Mouse (Mus musculus): ENCODE measurements around the gene Pigv. TPM values are rescaled to one million over a fixed set of nuclear protein-coding genes. Genes with fewer than 3 reads are reported as not detected.
A peak's percentile ranks its signal among the peaks of the same experiment; 100 is the strongest.

The Pigv gene
- 10 to 100 TPM in 1 of 2 experiments, 1 to 10 TPM in 1; 9.7 to 12.2 TPM for total RNA-seq (2021)
- long read RNA-seq, experiment 1, transcript Pigv-201 (4 exons, 3,979 nt): major isoform, 22 of 35 reads
- long read RNA-seq, experiment 1, partial matches to known transcripts: 1 of 35 reads
- long read RNA-seq, experiment 1, other reads (novel, unspliced or antisense): 9 of 35 reads
- long read RNA-seq, experiment 2, transcript Pigv-201 (4 exons, 3,979 nt): major isoform, 11 of 21 reads
- long read RNA-seq, experiment 2, partial matches to known transcripts: 1 of 21 reads
- long read RNA-seq, experiment 2, other reads (novel, unspliced or antisense): 8 of 21 reads

DNA sequence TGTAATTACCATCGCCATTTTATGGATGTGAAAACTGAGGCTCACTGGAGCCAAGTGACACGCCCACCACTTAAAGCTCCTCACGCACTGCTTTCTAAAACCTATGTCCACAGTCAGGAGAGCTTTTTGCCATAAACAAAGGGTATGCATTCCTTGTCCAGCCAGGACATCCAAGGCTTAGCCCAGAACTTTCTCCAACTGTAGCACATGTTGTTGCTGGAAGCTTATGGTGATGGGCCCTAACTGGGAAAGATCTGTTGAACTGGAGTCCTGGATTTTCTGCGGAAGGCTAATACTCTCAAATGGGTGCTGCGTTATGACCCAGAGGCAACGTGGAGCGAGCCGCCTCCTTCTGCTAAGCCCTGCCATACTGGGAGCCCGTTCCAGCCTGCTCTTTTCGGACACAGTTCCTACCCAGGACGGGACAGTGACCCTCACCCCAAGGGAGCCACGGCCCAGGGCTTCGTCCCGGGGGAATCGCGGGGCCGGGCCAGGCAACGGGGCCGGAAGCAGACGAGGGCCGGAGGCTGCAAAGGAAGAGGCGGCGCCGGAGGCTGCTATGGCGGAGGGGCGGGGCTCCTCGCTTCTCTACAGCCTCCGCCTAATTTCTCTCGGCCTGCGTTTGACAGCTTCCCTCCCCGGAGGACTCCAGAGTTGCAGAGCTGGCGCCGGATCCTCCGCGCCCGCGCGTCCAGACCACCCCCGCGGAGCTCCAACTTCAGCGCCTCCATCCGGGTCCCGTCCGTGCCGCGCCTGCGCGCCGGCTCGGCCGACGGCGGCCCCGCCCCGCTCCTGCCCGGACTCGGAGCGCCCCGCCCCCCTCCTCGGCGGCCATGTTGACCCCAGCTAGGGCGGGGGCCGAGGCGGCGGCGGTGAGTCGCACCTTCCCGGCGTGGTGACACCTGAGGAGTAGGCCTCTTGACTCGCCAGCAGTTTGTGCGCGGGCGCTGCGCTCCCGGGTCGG lies at the start of gene Pigv:
Gene Pigv (minus strand): TSS at position 767 of the 964 bp plus-strand sequence.
- peak; percentile 90 for DNase-seq (ENCODE audit: low spot score)

DNA sequence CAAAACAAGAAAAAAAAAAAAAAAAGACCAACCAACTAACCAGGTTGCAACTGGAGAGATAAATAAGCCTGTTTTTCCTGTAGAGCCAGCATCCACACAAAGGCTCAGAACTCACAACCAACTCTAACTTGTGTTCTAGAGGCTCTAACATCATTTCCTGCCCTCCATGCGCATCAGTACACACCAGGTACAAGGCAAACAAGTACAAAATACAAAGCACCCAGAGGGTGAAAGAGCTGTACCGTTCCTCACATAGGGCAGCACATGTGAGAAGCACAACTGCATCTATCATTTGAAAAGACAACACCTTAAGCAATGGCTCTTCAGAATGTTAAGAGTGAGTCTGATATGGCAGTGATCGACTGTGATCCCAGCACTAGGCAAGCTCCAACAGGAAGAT lies 47.3 kb upstream of the Pigv start:
- no peak for DNase-seq (ENCODE audit: low spot score)

DNA sequence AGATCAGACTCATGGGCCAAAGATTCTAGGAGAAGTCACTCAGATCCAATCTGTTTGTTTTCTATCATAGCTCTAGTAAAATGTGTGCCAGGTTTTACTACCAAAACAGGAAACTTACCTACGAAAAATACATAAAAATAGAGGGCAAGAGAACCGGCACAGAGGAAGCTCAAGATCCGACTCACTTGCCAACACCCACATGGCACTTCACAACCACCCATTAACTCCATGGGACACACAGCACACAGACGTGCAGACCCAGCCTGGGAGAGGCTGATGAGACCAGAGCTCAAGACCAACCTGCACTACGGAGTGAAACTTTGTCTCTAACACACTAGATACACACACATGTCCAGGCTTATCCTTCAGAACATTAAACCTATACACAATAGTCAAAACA lies 40.3 kb upstream of the Pigv start:
- DNase-seq (ENCODE audit: low spot score): no peak

DNA sequence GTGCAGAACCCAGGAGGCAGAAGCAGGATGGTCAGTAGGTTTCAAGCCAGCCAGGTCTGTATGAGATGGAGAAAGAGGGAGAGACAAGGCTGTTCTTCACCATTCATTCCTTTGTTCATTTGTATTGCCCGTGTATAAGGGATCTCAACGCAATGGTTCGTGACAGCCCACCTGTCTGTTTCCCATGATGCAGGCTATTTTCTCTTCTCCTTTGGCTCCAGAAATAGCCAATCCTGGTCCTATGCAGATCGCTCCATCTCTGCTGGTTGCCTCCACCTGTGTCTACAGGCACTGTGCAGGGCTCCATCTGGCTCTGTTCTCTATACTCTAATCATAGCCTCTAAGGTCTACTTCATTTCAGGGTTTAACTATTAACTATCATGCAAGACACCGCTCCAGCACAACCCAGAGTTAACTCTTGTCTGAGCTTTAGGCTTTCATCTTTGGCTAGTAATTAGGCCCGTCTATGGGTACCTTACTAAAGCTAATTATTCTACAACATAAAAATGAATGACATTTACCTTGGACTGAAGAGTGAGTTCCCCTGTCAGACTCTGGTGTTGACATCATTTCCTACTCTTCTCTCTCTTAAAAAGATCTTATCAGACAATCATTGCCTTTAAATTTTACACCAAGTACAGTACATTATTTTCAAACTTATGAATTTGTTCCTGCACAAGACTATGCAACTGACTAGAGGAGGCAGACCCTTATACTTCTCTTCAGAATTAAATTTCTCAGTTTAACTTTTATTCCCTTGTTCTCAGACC lies 39.0 kb upstream of the Pigv start:
- DNase-seq (ENCODE audit: low spot score): no peak

DNA sequence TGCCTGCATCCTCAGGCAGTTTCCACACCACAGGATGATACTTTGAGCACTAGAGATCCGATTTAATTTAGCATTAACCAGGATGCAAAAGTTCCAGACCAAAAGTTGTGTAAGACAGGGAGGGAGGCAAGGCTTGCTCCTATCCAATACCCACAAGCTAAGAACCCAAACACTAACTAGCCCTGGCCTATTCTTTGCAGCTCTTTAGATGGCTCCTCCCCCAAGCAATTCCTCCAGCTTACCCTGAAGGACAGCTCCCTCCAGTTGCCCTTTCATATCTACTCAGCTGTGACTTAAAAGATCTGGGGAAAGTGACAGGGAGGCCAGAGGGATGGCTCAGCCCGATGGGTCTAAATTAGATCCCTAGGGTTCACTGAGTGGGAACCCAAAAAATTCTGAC lies 36.9 kb upstream of the Pigv start:
- DNase-seq (ENCODE audit: low spot score): no peak

DNA sequence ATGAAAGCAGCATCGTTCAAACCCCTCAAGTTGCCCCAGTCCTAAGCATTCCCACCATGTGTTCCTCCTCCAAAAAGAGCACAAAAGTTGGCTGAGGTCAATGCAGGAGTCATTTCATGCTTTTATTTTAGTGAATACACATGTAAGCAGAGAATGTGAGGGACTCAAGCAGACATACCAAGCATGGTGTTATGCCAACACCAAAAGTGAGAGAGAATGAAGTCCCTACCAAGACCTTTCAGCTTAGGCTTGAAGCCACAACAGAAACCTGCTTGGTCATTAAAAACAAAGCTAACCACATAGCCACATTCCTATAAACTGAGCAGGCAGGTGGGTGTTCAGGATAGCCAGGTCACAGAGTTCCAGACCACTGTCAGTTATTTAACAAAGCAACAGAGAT lies 35.0 kb upstream of the Pigv start:
- no peak for DNase-seq (ENCODE audit: low spot score)

DNA sequence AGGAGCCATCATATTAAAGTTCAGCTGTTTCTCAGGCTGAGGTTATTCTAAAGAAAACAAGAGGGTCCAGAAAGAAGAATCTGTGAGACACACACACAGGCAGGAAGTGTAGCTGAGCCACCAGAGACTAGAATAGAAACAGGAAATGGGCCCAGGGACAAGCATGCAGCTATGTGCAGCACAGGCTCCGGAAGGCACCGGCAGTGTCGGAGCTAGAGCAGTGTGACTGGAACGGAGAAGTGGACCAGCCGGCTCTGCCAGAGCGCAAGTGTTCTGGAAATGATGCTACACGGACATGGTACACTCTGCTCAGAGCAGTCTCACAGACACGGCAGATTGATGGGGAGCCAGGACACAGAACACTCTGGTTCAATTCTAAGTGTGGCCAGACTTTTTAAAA lies 34.5 kb upstream of the Pigv start:
- DNase-seq (ENCODE audit: low spot score): peak; percentile 76

DNA sequence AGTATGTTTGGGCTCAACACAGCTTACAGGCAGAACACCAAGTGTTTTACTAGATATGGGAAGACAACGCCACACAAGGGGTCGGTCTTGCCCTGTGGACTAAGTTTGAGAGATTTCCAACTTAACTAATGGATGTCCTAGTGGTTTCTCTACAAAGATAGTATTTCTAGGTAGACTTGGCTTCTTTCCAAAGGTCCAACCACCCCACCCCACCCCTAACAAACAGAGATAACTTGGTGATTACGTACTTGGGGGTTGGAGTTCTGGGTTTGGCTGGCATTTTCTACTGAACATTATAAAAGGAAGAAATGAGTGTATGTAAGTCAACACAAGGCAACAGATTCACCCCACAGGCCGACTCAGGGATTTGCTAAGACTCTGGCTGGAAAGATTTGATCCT lies 32.6 kb upstream of the Pigv start:
- DNase-seq (ENCODE audit: low spot score): no peak

DNA sequence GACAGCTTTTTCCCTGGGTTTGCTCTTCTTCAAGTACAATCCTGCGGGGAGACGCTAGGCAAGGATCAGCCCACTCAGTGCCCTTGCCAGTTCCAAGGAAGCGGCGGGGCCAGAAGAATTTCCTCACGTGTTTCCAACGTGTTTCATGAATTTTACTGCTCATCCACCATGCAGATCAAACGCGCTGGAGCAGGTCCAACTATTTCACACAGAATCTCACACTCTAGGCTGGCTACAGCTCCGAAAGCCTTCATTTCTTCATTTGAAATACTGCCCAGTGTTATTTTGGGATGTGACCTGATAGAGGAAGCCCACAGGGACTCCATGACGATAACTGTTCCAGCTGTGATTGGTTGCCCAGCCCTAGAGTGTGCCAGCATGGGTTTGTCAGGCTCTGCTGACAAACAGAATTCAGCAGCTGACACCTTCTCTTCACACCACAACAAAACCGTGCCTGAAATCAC lies 28.5 kb upstream of the Pigv start:
- peak; percentile 80 for DNase-seq (ENCODE audit: low spot score)

DNA sequence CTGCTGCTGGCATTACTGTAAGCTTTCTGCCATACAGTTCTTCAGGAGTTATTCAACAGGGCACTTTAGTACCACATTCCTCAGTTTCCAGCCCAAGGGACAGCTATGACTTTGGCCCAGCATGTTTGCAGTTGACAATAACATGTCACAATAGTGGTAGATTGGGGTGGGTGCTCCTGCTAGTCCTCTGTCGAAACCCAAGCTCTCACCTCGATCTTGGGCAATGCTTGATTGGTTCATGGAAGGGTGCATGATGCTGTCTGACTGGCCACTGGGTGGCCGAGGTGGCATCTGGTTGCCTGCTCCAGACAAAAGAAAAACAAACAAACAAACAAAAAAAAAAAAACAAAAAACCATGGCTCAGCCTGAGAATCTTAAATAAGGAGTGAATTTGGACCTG lies 22.9 kb upstream of the Pigv start:
- DNase-seq (ENCODE audit: low spot score): no peak

DNA sequence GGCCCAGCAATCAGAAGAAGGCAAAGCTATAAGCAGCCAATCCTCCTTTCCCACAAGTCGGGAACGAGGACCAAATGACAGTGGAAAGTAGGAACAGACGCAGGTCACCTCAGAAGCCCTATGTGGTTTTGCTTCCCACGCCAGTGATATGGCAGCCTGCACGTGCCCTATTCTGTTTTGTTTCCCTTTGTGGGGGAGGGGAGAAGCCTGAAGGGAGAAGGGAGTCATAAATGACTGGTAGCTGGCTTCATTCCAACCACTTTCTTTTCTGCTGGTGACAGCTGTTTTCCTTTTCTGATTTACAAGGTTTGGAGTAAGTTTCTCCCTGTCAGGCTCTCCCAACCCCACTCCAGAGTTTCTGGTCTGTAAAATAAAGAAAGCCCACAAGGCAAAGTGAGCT lies 17.8 kb upstream of the Pigv start:
- DNase-seq (ENCODE audit: low spot score): no peak

DNA sequence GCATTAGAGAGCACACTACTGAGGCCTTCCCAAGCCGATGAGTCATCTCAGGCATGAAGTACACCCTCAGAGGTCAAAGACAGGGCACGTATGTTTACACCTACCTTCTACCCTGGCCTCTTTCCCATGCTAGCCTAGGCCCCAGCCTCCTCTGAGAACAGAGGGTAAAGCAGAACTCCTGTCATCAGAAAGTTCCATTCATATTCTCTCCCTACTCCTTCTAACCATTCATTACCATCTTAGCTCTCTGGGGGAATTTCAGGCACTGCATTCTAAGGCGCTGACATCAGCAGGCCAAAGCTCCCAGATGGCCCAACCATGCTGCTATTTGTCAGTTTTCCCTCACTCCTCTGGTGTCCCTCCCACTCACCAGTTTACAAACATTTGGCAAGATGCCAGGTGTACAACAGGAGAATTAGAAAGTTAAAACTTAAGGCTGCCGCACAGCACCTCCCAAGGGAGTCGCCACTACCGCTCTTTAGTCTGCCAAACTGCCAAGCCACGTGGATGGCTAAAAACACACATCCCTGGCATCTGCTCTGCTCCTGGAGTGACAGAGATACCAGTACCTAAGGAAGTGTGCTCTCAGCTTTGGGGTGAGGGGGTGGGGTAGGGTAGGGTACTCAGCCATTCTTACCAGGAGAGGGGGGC lies 16.1 kb upstream of the Pigv start:
- peak; percentile 75 for DNase-seq (ENCODE audit: low spot score)

DNA sequence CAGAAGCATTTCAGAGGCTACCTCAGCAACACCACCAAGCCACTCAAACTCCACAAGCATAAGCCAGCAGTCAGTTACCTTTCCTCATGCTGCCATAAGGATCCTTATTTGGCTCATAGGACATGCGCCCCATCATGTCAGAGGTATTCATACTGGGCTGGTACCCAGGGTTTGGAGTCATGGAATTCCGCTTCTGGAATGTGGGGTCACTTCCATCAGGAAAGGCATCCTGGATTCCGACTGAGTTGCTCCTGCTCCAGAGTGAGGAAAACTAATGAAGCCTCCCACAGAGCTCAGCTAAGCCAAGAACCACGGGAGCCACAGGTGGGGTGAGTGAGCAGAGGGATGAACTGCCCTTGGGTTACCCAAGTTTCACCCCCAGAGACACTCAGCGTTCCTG lies 14.7 kb upstream of the Pigv start:
- no peak for DNase-seq (ENCODE audit: low spot score)

DNA sequence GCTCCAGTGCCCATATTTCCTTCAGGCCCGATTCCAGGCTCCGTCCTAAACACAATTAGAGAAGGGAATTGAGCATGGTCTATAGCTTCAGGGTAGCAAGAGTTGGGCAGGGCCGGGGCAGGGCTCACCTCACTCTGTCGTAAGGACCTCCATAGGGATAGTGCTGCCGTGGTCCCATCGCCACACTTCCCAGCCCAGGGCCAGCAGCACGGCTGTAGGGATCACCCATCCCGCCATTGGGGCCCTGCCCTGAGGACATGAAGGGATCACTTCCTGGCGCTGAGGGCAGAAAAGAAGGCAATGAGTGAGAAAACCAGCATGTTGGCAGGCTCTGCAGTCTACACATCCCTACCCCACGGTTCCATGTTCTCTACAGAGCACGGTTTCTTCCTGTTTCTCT lies 14.1 kb upstream of the Pigv start:
- no peak for DNase-seq (ENCODE audit: low spot score)

DNA sequence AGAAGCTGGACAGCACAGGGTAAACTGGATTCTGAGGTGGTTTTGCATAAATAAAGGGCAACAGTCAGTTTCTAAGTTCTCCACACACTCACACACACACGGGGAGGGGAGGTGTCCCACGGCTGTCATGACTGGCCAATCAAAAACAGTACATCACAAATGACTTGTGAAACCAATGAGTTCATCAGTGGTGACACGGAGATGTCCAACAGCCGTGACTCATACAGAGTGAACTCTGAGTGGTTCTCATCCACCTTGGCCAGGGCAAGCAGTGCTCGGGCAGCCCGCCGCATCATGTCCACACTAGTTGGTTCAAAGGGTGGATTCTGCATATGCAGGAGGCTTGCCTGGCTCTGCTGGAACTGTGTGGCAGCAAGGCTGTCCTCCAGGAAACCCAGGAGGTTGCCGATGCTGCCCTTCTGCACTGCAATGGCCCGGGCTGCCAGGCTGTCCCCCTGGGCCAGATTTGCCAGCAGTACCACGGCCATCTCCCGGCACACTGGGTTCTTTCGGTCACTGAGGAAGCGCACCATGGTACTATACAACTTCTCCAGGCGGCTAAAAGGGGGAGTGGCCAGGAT lies 7.8 kb upstream of the Pigv start:
- DNase-seq (ENCODE audit: low spot score): no peak

DNA sequence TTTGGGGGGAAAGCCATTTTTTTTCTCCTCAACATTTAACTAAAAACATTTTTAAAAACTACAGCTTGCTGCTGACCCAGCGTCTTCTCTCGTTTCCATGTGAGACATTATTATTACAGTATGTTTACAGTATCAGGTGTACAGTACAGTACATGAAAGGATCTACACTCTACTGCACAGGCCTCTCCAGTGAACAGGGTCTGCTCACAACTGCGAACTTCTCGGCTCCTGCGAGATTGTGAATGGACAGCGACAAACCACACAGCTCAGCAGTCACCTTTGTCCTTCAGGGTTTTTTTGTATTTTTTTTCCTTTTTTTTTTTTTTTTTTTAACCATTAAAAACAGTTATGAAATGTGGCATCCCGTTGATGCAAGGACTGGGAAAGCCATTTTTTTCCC lies 7.2 kb upstream of the Pigv start:
- DNase-seq (ENCODE audit: low spot score): no peak

DNA sequence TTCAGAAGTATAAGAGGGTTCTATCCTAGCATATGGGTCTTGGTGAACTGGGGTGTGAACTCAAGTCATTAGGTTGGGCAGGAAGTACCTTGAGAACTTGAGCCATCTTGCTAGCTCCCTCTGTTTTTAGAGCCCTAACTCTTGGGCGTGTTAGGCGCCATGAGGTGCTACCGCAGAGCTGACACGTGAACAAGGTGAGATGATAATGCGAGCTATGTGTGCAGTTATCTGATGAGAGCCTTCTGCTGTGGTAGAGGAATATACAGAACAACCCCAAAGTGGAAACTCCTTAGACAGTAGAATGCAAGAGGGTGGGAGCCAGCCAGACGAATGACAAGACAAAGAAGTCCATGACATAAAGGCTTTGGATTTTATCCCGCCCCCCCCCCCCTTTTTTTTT lies 4.8 kb upstream of the Pigv start:
- DNase-seq (ENCODE audit: low spot score): no peak

DNA sequence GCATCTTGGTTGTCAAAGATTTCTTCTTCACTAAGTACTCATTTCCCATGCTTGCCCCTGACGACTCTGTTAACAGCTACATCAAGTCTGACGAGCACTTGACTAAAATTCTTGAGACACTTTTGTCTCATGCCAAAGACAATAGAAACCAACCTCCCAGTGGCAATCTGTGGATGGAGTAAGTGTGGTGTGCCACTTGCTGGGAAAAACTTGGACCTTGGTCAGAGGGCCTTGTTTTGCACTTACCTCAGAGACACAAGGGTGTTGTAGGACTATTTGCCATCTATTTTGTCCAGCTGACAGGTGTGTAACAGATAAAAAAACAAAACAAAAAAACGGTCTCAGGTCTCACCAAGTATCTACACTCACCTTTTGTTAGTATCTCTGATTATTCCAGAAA lies 3.7 kb upstream of the Pigv start:
- no peak for DNase-seq (ENCODE audit: low spot score)

DNA sequence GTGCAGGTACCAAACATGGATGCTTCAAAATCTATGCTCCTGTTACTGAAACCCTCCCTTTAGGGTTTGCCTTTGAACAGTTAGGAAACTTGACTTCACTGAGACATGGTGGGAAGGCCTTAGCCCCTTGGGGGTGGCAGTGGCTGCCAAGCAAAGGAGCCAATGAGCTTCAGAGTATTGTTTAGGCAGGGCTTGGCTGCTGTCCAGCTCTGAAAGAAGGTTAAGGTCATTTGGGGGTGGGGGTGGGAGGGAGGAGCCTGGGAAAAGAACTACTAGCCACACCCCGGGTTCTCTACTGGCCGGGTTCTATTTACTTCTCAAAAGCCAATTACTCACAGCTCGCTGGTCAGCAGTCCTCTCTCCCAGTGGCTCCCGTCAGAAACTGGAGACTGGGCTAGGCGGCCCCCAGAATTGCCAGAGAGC lies 3.2 kb upstream of the Pigv start:
- peak; percentile 52 for DNase-seq (ENCODE audit: low spot score)

DNA sequence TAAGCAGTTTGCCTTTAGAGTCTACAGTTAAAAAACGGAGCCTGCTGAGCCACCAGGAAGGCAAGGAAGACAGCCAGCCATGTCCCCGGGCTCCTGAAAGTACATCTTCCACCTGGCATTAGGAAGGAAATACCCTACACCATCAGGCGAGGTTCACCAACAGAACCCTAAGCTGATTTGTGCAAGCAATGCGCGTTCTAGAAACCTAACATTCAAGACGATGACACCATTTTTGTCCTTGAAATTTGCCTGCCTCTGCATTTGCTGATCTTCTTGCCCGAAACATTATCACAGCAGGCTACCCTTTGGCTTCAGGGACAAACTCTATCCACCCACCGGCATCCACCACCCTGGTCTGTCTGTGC lies 1.9 kb upstream of the Pigv start:
- no peak for DNase-seq (ENCODE audit: low spot score)

Measured in gastrocnemius, adult 18-20 months (tissue).